Mouse (Mus musculus) adrenal gland, adult 8-10 months (tissue): Measurements from ENCODE around the gene Rabl6. TPM values are rescaled to one million over a fixed set of nuclear protein-coding genes. Genes with fewer than 3 reads are reported as not detected.

Source experiments
- DNase-seq: peaks from one replicate; pipeline ENCODE4 v3.0.0; 2022
- total RNA-seq, 4 experiments: library from RNA; stranded (reverse); gene quantifications; 2 replicates each; pipeline ENCODE4 v1.2.4; 2022

Rabl6 gene
- 100 to 1,000 TPM; 121 to 178 (median 137) TPM for total RNA-seq

DNA sequence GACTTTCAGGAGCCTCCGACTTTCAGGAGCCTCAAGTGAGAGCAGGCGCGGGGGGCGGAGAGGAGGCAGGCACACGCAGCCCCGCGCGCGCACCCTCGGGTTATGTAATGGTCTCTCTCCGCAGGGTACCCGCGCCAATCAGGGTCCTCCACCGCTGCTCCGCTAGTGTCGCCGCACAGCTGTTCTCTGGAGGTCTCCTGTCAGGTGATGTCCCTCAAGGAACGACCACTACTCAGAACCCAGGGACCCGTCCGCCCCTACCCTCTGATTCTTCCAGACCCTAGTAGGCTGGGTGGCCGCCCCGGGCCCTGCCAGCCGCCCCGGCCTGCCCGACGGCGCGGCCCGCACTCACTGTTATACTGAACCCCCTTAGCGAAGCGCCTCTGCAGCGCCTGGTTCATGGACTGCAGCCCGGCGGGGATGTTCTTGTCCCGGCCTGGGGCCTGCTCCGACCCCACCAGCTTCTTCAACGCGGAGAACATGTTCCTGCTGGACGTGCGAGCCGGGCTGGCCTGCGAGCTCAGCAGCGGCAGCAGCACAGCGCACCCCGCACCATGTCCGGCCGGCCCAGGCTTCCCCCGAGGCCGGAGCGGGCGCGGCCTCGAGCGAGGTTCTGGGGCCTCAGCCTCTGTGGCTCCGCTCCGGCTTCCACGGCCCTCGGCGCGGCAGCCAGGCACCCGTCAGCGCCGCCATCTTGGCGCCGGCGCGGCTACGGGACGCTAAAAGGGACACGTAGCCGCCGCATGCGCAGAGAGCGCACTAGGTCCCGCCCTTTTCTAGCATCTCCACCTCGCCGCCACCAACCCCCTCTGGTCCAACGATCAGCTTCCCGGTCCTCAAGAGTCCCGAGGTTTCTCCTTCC, at the start of gene Rabl6:
TSS of gene Rabl6 (minus strand) at position 761 of the 862 bp plus-strand sequence.
- DNase-seq: peak; percentile 80

- no peak for DNase-seq
These were observed 49.3 kb upstream of the Rabl6 start, which contains the start of gene Lcn5 for GRCm38 (mm10) chr2:25657652-25658051. Gene Lcn5, plus strand, starts transcription at chr2:25657952.

GRCm38 (mm10) chr2:25657246-25657645, 48.9 kb upstream of the Rabl6 start:
- no peak for DNase-seq

GRCm38 (mm10) chr2:25656691-25657090, 48.4 kb upstream of the Rabl6 start:
- DNase-seq: no peak

- DNase-seq: no peak
These were observed 46.2 kb upstream of the Rabl6 start for GRCm38 (mm10) chr2:25654502-25654901.

DNA sequence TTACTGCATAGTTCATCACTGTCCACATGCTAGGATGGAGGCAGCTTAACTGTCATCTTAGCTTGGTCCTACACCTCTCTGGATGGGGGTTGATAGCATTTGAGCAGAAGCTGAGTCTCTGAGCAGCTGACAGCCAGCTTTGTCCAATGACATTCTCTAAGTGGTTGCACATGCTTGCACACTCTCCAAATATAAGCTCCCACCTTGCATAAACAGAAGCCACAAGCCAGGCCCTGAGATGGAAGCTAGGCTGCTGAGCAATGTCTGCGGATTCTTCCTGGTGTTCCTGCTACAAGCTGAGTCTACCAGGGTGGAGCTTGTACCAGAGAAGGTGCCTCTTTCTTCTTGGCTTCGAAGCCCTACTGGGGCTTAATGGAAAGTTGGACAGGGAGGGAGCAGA, 44.6 kb upstream of the Rabl6 start, which contains the start of gene Lcn8:
TSS of gene Lcn8 (plus strand) at position 219 of the 400 bp plus-strand sequence.
- no peak for DNase-seq

- DNase-seq: no peak
These were observed 31.6 kb upstream of the Rabl6 start for GRCm38 (mm10) chr2:25639890-25640289.

DNA sequence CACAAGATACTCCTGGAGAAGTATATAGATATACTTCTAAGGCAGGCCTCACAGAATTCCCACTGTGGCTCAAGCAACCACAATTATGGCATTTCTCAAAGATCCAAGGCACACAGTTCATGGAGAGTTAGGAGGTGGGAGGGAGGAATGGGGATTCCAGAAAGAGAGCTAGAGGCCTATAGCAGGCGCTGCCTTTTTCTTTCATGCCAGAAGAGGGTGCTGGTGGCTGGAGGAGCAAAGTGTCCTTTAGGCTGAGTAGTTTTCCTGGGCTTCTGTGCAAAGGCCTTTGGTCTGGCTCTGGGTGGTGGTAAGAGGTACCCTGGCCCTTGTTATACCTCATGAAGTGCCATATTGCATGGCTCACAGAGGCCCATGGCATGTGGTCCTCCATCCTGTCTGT, 25.7 kb upstream of the Rabl6 start:
- DNase-seq: no peak

- DNase-seq: peak; percentile 72
These were observed 25.3 kb upstream of the Rabl6 start for GRCm38 (mm10) chr2:25633616-25634015.

DNA sequence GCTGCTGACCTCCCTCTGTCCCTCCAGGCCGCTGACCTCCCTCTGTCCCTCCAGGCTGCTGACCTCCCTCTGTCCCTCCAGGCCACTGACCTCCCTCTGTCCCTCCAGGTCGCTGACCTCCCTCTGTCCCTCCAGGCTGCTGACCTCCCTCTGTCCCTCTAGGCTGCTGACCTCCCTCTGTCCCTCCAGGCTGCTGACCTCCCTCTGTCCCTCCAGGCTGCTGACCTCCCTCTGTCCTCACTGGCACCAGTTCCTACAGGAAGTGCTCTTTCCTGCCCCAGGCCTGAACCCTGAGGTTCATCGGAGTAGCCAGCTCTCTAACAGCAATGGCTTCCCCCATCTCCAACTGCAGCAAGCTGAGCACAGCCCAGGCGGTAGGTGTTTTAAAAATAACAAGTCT, 20.4 kb upstream of the Rabl6 start:
- no peak for DNase-seq

GRCm38 (mm10) chr2:25627811-25628210, 19.5 kb upstream of the Rabl6 start, which contains the start of gene Fcna:
Gene Fcna, minus strand, starts transcription at chr2:25628030.
- DNase-seq: no peak

DNA sequence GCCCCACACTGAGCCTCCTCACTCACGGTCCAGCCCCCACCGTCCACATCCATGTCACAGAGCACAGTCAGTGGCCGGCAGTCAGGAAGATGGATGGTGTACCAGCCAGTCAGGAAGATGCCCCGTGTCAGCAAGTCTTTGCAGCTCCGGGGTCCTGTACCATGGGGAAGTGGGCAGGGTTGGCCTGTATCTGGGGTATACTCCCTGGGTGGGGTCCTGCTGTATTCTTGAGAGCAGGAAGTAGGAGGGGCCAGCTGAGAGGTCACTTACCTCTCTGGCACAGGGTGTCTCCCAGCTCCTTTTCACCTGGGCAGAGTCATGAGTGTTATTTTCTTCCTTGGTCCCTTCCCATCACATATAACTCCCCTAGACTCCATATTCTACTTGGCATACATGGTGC, 17.7 kb upstream of the Rabl6 start:
- no peak for DNase-seq

GRCm38 (mm10) chr2:25621229-25622200, 13.2 kb upstream of the Rabl6 start, which contains the start of gene Tmem141:
Gene Tmem141, minus strand, starts transcription at chr2:25622005.
- peak; percentile 90 for DNase-seq

- no peak for DNase-seq
These were observed 12.5 kb upstream of the Rabl6 start for GRCm38 (mm10) chr2:25620852-25621228.

DNA sequence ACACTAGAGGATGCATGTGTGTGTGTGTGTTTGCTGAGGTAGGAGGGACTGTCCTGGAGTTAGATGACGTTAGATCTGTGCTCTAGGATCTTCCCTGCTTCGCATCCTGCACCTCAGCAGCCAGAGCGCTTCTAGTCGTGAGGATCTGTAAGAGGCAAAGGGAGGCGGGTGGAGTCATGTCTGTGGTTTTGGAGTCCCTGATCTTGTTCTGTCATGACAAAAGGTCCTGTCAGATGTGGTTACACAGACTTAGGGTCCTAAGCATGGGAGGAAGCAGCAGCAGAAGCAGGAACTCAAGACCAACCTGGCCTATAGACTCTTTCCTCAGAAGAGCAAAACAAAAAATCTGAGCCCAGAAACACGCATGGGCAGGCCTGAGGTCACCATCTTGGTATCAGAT, 12.1 kb upstream of the Rabl6 start:
- no peak for DNase-seq

DNA sequence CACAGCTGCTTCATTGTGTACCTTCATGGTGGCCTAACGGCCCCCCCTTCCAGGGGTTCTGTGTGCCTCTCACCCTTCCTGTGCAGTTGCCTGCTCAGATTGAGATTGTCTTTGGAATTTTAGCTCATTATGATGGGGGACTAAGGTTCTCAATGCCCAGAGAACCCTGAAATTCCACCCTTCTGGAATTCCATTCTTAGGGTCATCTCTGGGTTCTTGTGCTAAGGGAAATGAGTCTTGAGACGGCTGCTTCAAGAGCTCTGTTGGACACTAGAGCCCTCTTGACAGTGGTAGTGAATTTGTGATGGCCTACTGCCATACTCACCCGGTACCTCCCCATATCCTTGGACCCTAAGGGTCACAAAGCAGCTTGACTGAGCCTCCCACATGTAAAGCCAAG, 9.3 kb upstream of the Rabl6 start, which contains the start of gene Ccdc183:
TSS of gene Ccdc183 (minus strand) at position 101 of the 400 bp plus-strand sequence.
- no peak for DNase-seq

DNA sequence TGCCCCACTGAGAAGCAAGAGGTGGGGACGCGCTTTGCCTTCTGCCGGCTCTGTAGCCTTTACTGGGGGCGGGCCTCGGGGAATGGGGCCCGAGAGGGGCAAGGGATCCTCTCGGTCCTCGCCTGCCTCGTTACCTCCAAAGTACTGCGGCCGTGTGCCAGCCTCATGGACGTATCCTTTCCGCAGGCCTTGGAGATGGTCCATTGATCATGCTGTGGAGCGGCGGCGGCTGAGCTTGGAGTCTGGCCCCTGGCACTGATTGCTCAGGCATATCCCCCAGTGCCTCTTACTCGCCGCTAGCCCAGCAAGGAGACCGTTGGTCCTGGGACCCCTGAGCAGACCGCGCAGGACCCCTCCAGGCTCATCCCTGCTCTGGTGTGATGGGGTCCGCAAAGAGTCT, 8.1 kb upstream of the Rabl6 start:
- DNase-seq: no peak

DNA sequence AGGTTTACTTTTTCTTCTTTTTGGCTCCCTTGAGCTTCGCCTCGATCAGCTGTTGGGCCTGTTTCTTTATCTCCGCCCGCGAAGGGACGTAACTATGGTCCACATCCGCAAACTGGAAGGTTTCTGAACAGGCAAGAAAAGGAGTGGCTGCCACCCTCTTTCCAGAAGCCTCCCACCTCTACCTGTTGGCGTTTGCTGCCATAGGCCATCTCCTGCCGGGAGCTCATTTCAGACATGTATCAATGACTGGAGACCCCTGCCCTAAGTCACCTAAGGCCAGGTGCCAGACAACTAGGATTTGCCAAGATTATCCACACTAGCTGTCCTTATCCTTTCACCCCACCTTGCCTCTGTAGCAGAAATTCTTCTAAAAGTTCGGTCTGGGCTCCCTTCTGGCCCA, 350 bp upstream of the Rabl6 start:
- no peak for DNase-seq

DNA sequence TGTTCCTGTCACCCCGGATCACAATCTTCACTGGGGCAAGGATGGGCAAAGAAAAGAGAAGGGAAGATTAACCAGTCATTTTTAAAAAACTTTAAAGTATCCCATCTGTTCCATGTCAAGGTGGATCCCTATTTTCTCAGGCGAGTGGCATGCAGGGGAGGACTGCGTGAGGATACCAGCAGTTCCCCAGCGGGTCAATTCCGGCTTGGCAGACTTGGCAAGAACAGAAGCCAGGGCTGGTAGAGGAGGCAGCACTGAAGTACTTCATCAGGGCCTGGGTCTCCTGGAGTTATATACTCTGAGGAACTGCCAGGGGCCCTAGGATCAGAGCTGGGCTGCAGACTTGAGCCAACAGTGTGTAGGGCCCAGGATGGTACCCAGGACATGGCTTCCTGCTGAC, 5.8 kb downstream of the Rabl6 start:
- no peak for DNase-seq

GRCm38 (mm10) chr2:25600037-25600436, 8.3 kb downstream of the Rabl6 start:
- DNase-seq: no peak

DNA sequence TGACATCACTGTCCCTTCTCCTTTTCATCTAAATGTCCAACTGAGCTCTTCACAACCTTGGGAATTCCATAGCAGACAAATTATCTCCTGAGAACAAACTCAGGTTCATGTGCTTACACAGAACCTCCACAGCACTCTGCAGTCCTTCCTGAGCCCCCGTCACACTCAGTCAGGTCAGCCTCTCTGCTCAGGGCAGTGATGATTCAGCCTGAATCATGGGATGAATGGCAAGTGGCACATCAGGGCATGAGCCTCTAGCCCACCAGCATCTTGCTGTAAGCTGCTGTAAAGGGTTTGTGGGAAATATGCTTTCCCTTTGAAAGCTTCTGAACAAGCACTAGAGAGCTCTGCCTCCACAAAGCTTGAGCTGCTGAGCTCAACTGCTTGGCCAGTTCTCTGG, 9.6 kb downstream of the Rabl6 start:
- DNase-seq: no peak

DNA sequence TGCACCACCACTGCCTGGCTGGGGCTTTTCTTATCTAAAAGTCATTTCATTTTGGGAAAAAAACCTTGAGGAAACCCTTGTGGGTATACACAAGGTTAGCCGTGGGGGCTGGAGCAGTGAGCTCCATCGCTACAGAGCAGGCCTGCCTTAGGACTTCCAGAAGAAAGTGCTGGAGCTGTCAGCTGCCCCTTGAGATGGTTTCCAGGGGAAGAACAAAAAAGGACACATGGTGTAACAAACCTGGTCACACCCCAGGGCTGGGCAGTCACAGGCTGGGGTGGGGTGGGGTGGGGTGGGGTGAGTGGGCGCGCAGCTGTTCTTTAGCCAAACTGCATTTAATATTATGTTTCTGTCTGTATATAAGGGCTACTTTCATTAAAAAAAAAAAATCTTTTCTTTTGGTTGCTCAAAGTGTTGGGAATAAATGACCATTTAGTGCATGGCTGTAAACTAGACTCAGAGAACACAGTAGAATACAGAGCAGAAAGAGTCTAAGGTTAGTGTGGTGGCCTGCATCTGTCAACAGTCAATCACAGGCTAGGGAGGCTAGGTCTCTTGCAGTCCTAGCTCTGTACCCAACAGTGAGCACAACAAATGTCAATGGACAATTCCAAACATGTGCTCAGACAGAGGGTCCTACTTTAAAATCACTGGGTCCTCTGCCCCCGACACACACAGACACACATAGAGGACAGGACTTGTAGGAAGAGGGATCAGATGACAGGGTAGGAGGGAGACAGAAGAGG, 11.4 kb downstream of the Rabl6 start:
- DNase-seq: no peak
